Mouse (Mus musculus) midbrain, embryonic 14.5 days (tissue): ENCODE data around the gene Axl. TPM values are rescaled to one million over a fixed set of nuclear protein-coding genes. Genes with fewer than 3 reads are reported as not detected.
A peak's percentile ranks its signal among the peaks of the same experiment; 100 is the strongest.
"Not testable (repeated sequence)": the region's sequence is repeated elsewhere in the genome, so short reads cannot be mapped to it uniquely, and the experiment has no call there.

ENCODE experiments used
- ATAC-seq: fragments of 200-750 bp; cut with Nextera tagmentation; 2 replicates; pipeline ENCODE4 v1.8.0; 2017; ENCODE audit warnings: moderate number of reproducible peaks, moderate library complexity; ENCODE audit not compliant: low FRiP score, low TSS enrichment
- DNase-seq: peaks from one replicate; pipeline ENCODE4 v3.0.0-alpha.2; 2015
- H3K27ac ChIP-seq: fragments of 300-500 bp; sonication (generic); replicated peaks from 2 replicates; pipeline ENCODE4 v1.5.1; 2014; ENCODE audit warnings: mild to moderate bottlenecking, low read depth, low read length, moderate library complexity
- H3K27me3 ChIP-seq: fragments of 300-500 bp; sonication (generic); 2 replicates; pipeline ENCODE4 v1.6.1; 2014; ENCODE audit warnings: low read length, control low read depth, mixed read lengths; ENCODE audit not compliant: control insufficient read depth, insufficient read depth
- H3K36me3 ChIP-seq: fragments of 300-500 bp; sonication (generic); 2 replicates; pipeline ENCODE4 v1.6.1; 2014; ENCODE audit warnings: low read length, control low read depth; ENCODE audit not compliant: control insufficient read depth, insufficient read depth
- H3K4me1 ChIP-seq: fragments of 300-500 bp; sonication (generic); 2 replicates; pipeline ENCODE4 v1.6.1; 2014; ENCODE audit warnings: mild to moderate bottlenecking, antibody characterized with exemption, low read length, control low read depth; ENCODE audit not compliant: control insufficient read depth, insufficient read depth
- H3K4me2 ChIP-seq: fragments of 300-500 bp; sonication (generic); 2 replicates; pipeline ENCODE4 v1.6.1; 2014; ENCODE audit warnings: mild to moderate bottlenecking, low read length, moderate library complexity
- H3K4me3 ChIP-seq: fragments of 300-500 bp; sonication (generic); replicated peaks from 2 replicates; pipeline ENCODE4 v1.5.1; 2014; ENCODE audit warnings: low read depth, low read length
- H3K9ac ChIP-seq: fragments of 300-500 bp; sonication (generic); replicated peaks from 2 replicates; pipeline ENCODE4 v1.6.1; 2014; ENCODE audit warnings: mild to moderate bottlenecking, low read length, moderate library complexity
- H3K9me3 ChIP-seq: fragments of 300-500 bp; sonication (generic); 2 replicates; pipeline ENCODE4 v1.6.1; 2016; ENCODE audit warnings: low read length, control low read depth, mixed read lengths; ENCODE audit not compliant: control insufficient read depth
- WGBS: fragments of 180-500 bp; shearing (Covaris S2); extraction: QIAGEN DNeasy Blood & Tissue Kit; methylation state at CpG from one replicate; pipeline ENCODE4 v1.1.7; 2014; 5-methylcytosine and 5-hydroxymethylcytosine counted together
- polyA plus RNA-seq: library from polyadenylated mRNA; unstranded; fragments of >200 nt; fragmentation: Nextera tagmentation; extraction: Ambion mirVana; gene quantifications from 2 replicates; pipeline ENCODE4 v1.2.1, GENCODE M21; 2014

The Axl gene
- polyA plus RNA-seq, 1 experiment from 2014 or later = 20.2 TPM

DNA sequence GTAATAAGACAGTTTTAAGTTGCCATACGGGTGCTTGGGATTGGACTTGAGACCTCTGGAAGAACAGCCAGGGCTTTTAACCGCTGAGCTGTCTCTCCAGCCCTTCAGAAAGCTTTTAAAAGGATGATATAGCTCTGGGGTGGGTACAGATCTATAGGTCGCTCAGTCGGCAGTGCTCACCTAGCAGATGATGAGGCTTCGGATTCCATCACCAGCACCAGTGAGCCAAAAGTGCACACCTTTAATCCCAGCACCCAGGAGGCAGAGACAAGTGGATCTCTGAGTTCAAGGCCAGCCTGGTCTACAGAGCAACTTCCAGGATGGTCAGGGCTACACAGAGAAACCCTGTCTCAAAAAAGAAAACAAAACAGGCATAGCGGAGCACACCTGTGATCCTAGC lies 12.5 kb upstream of the Axl start:
- no peak overlapping the region for H3K4me2 ChIP-seq
- ATAC-seq (no peak), DNase-seq (no peak)
- 93% methylated on average over 6 of the region's 6 CpGs for WGBS
- no peaks in the 10 kb centered on the region for H3K9me3 ChIP-seq
- H3K27me3 ChIP-seq = no peaks in the 10 kb centered on the region
- no peak overlapping the region for H3K4me3 ChIP-seq
- H3K9ac ChIP-seq = no peak overlapping the region
- H3K27ac ChIP-seq = no peak overlapping the region
- H3K4me1 ChIP-seq = no peaks in the 10 kb centered on the region
- no peaks in the 10 kb centered on the region for H3K36me3 ChIP-seq

DNA sequence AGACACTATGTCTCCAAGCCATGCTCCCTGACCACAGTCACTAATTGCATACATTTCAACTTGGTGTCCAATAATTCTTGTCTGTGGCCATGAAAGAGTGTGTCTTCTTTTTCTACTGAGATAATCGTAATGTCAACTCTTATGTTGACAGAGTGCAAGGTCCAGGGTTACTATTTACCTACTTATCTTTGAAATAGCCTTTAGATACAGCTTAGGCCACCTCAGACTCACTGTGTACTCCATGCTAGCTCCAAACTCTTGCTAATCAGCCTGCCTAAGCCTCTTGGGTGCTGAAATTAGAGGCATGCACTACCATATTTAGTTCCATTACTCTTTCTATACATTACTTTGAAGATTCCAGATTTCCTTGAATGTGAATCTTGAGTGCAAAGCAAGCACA lies 10.9 kb upstream of the Axl start:
- no peaks in the 10 kb centered on the region for H3K36me3 ChIP-seq
- H3K9ac ChIP-seq = no peak overlapping the region
- no peak overlapping the region for H3K4me3 ChIP-seq
- H3K4me1 ChIP-seq = no peaks in the 10 kb centered on the region
- no peak overlapping the region for H3K27ac ChIP-seq
- H3K27me3 ChIP-seq = no peaks in the 10 kb centered on the region
- DNase-seq (no peak), ATAC-seq (no peak)
- 88% methylated on average over 1 of the region's 1 CpGs for WGBS
- H3K4me2 ChIP-seq = no peak overlapping the region
- no peaks in the 10 kb centered on the region for H3K9me3 ChIP-seq

DNA sequence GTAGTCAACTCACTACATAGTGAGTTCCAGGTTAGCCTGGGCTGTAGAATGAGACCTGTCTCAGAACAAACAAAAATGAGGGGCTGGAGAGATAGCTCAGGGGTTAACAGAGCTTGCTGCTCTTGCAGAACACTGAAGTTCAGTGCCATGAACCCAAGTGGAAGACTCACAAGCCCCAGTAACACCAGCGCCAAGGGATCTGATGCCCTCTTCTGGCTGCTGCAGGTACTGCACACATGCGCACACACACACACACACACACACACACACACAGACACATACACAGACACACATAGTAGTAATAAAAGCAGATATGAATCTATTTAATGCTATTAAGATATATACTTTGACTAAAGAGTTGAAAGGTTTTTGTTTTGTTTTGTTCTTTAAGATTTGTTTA lies 10.0 kb upstream of the Axl start:
- H3K27ac ChIP-seq = no peak overlapping the region
- no peak for DNase-seq
- no peaks in the 10 kb centered on the region for H3K27me3 ChIP-seq
- H3K4me3 ChIP-seq = no peak overlapping the region
- H3K4me2 ChIP-seq = no peak overlapping the region
- 86% methylated on average over 2 of the region's 2 CpGs for WGBS
- no peak for ATAC-seq
- no peaks in the 10 kb centered on the region for H3K4me1 ChIP-seq
- no peaks in the 10 kb centered on the region for H3K36me3 ChIP-seq
- no peak overlapping the region for H3K9ac ChIP-seq
- no peaks in the 10 kb centered on the region for H3K9me3 ChIP-seq

DNA sequence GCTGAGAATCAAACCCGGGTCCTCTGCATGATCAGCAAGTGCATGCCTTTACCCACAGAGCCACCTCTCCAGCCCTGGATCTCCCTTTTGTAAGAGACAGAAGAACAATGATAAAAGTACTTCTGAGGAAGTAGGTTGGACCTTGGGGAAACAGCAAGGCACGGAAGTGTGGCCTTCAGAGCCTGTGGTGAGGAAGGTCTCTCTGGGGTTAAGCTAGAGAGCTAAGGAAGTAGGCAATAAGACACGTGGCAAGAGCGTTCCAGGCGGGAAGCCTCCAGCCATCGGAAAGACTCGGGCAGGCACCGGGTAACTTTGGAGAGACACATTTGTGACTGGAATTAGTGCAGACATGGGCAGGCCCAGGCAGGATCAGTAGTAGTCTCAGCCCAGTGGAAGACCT lies 6.3 kb upstream of the Axl start:
- Histone ChIP-seq H3K27ac (no peak overlapping the region), H3K36me3 (no peaks in the 10 kb centered on the region), H3K9me3 (no peaks in the 10 kb centered on the region), H3K9ac (no peak overlapping the region), H3K4me2 (no peak overlapping the region), H3K27me3 (no peaks in the 10 kb centered on the region), H3K4me3 (no peak overlapping the region), H3K4me1 (no peaks in the 10 kb centered on the region)
- ATAC-seq (no peak), DNase-seq (no peak)
- WGBS = 86% methylated on average over 8 of the region's 8 CpGs

DNA sequence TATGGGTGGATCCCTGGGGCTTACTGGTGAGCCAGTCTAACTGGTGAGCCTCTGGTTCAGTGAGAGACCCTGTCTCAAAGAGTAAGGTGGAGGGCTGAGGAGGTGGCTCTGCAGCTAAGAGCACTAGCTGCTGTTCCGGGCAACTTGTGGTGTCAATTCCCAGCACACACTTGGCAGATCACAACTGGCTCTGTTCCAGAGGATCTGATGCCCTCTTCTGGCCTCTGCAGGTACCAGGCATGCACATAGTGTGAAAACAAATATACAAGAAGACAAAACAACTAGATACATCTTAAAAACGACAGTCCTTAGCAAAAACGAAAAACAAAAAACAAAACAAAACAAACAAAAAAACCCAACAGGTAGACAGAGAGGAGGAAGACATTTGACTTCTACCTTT lies 5.2 kb upstream of the Axl start:
- H3K27me3 ChIP-seq = no peaks in the 10 kb centered on the region
- DNase-seq (no peak), ATAC-seq (no peak)
- H3K9ac ChIP-seq = no peak overlapping the region
- no peaks in the 10 kb centered on the region for H3K36me3 ChIP-seq
- H3K9me3 ChIP-seq = no peaks in the 10 kb centered on the region
- no peak overlapping the region for H3K4me2 ChIP-seq
- WGBS = 55% methylated on average over 3 of the region's 3 CpGs
- no peak overlapping the region for H3K27ac ChIP-seq
- peaks cover 5% of the 10 kb centered on the region for H3K4me1 ChIP-seq
- no peak overlapping the region for H3K4me3 ChIP-seq

GRCm38 (mm10) chr7:25792966-25793365 lies 4.5 kb upstream of the Axl start:
- not testable (repeated sequence) for H3K4me3 ChIP-seq, H3K9ac ChIP-seq, H3K27me3 ChIP-seq, DNase-seq, ATAC-seq, H3K9me3 ChIP-seq, H3K4me2 ChIP-seq, H3K27ac ChIP-seq, H3K36me3 ChIP-seq
- H3K4me1 ChIP-seq = peaks cover 13% of the 10 kb centered on the region
- WGBS = 79% methylated on average over 9 of the region's 9 CpGs

GRCm38 (mm10) chr7:25790615-25791014 lies 2.1 kb upstream of the Axl start:
- DNase-seq (no peak), ATAC-seq (no peak)
- H3K4me1 ChIP-seq = peaks cover 13% of the 10 kb centered on the region
- no peak overlapping the region for H3K9ac ChIP-seq
- H3K27me3 ChIP-seq = no peaks in the 10 kb centered on the region
- no peak overlapping the region for H3K27ac ChIP-seq
- no peak overlapping the region for H3K4me2 ChIP-seq
- no peaks in the 10 kb centered on the region for H3K36me3 ChIP-seq
- no peaks in the 10 kb centered on the region for H3K9me3 ChIP-seq
- WGBS = 81% methylated on average over 8 of the region's 8 CpGs
- no peak overlapping the region for H3K4me3 ChIP-seq

DNA sequence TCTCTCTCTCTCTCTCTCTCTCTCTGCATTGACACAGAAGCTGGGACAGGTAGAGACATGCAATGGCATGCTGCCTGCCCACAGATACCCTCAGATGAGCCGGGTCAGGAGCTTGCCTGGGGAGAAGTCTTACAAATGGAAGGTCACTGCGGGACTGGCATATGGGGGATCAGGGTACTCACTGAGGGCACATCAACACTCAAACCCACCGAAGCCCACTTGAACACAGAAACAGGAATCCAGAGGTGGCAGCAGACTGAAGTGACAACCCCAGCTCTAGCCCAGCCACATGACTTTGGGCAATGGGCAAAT lies 580 bp upstream of the Axl start:
- ATAC-seq (0 out of 2 replicates have a peak, but pooled peaks have one; percentile 13), DNase-seq (no peak)
- Histone ChIP-seq H3K4me3 (no peak overlapping the region), H3K27ac (no peak overlapping the region), H3K9me3 (no peaks in the 10 kb centered on the region), H3K4me2 (peak overlapping the region; percentile 67), H3K27me3 (no peaks in the 10 kb centered on the region), H3K36me3 (no peaks in the 10 kb centered on the region), H3K9ac (no peak overlapping the region), H3K4me1 (peaks cover 13% of the 10 kb centered on the region)
- 27% methylated on average over 3 of the region's 3 CpGs for WGBS

- no peaks in the 10 kb centered on the region for H3K36me3 ChIP-seq
- peak overlapping the region; percentile 47; the same call in 1 of the 2 replicates for H3K9ac ChIP-seq
- H3K9me3 ChIP-seq = no peaks in the 10 kb centered on the region
- DNase-seq (peak; percentile 8), ATAC-seq (peak; percentile 10; the same call in 1 of the 2 replicates)
- H3K27ac ChIP-seq = 0 out of 2 replicates have a peak overlapping the region, but pooled peaks have one; percentile 41
- no peaks in the 10 kb centered on the region for H3K27me3 ChIP-seq
- H3K4me2 ChIP-seq = peak overlapping the region; percentile 67
- H3K4me3 ChIP-seq = peak overlapping the region; percentile 38
- 25% methylated on average over 9 of the region's 9 CpGs for WGBS
- H3K4me1 ChIP-seq = peaks cover 13% of the 10 kb centered on the region
Observed at GRCm38 (mm10) chr7:25787456-25788219, 867 bp downstream of the Axl start.
